ENCODE assay signal across 20 mouse cellular contexts in the genomic region with DNA sequence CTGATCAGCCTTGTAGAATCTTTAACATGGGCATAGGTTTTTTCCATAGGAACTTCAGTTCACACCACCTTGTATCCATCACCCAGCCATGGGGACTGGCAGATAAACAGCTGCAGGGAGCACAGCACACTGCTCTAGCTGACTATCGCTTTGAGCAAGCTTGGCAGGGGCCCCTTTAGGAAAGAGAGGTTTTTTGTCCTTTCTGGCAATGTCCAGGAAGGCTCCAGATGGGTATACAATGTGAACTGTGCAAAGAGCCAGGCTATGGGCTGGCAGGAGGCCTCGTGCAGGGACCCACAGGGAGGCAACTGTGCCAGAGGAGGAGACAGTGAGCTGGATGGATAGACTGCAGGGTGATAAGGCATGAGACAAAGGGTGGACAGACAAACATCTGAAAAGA.
A peak's percentile ranks its signal among the peaks of the same experiment; 100 is the strongest.
DNase-seq lines count a peak whose midpoint lies in the region; ATAC-seq and TF ChIP-seq lines count a peak whose summit lies in the region.
"Had no signal": no experiment of that assay in that cellular context is flagged by ENCODE, and none has a peak within 500 bp of the region (broad histone marks: within the 10 kb centered on the region; RNA-seq: fewer than 3 reads in every experiment).

No protein-coding gene starts in this region.

- H3K27ac ChIP-seq in cerebellum, adult 2 months (ENCODE audit: insufficient read depth, low read length): no peak overlapping the region
- H3K27ac ChIP-seq in hindbrain, embryonic 14.5 days: no peak overlapping the region
- no peak overlapping the region for H3K27ac ChIP-seq in hindbrain, embryonic 12.5 days
- no peak overlapping the region for H3K27ac ChIP-seq in midbrain, embryonic 15.5 days
- no peak overlapping the region for H3K27ac ChIP-seq in midbrain, embryonic 11.5 days (ENCODE audit: low read depth, low read length)
- no peak overlapping the region for H3K27ac ChIP-seq in intestine, postnatal 0 days (ENCODE audit: low read depth, low read length)
- H3K27ac ChIP-seq: intestine, embryonic 15.5 days; limb, embryonic 15.5 days; liver, embryonic 15.5 days; midbrain, embryonic 13.5 days had no signal

- H3K9ac ChIP-seq in hindbrain, embryonic 14.5 days: no peak overlapping the region
- no peak overlapping the region for H3K9ac ChIP-seq in hindbrain, embryonic 12.5 days
- H3K9ac ChIP-seq in midbrain, embryonic 15.5 days: no peak overlapping the region
- H3K9ac ChIP-seq in midbrain, embryonic 11.5 days (ENCODE audit: low read length): no peak overlapping the region
- H3K9ac ChIP-seq in intestine, postnatal 0 days (ENCODE audit: low read depth, low read length): no peak overlapping the region
- H3K9ac ChIP-seq: intestine, embryonic 15.5 days; limb, embryonic 15.5 days; liver, embryonic 15.5 days; midbrain, embryonic 13.5 days had no signal

- no peak overlapping the region for H3K4me3 ChIP-seq in cerebellum, adult 2 months (replicated peaks; ENCODE audit: insufficient read depth, low read depth, low read length)
- H3K4me3 ChIP-seq in hindbrain, embryonic 14.5 days (replicated peaks; ENCODE audit: low read length): no peak overlapping the region
- no peak overlapping the region for H3K4me3 ChIP-seq in hindbrain, embryonic 12.5 days
- H3K4me3 ChIP-seq in midbrain, embryonic 15.5 days: no peak overlapping the region
- H3K4me3 ChIP-seq in midbrain, embryonic 11.5 days (ENCODE audit: low read depth, low read length): no peak overlapping the region
- H3K4me3 ChIP-seq in intestine, postnatal 0 days (ENCODE audit: low read depth, low read length): no peak overlapping the region
- H3K4me3 ChIP-seq: intestine, embryonic 15.5 days; limb, embryonic 15.5 days; liver, embryonic 15.5 days; midbrain, embryonic 13.5 days had no signal

- H3K36me3 ChIP-seq in hindbrain, embryonic 14.5 days (replicated peaks; ENCODE audit: control insufficient read depth, insufficient read depth): no peaks in the 10 kb centered on the region
- no peaks in the 10 kb centered on the region for H3K36me3 ChIP-seq in hindbrain, embryonic 12.5 days
- H3K36me3 ChIP-seq in midbrain, embryonic 15.5 days (replicated peaks): no peaks in the 10 kb centered on the region
- H3K36me3 ChIP-seq in midbrain, embryonic 11.5 days (ENCODE audit: control insufficient read depth, insufficient read depth, low read length): no peaks in the 10 kb centered on the region
- no peaks in the 10 kb centered on the region for H3K36me3 ChIP-seq in intestine, postnatal 0 days (ENCODE audit: control insufficient read depth, insufficient read depth)
- H3K36me3 ChIP-seq: intestine, embryonic 15.5 days; limb, embryonic 15.5 days; liver, embryonic 15.5 days; midbrain, embryonic 13.5 days had no signal

- TF ChIP-seq CTCF in cerebellum, adult 2 months (IDR thresholded peaks at IDR 0.05; ENCODE audit: borderline replicate concordance, insufficient read depth, low read depth, low read length): no peak
- no peak for TF ChIP-seq CTCF in brain, embryonic 14.5 days (IDR thresholded peaks at IDR 0.05; ENCODE audit: borderline replicate concordance, extremely low read depth, insufficient read depth, insufficient read length)
- TF ChIP-seq CTCF in intestine, postnatal 0 days (IDR thresholded peaks at IDR 0.05; ENCODE audit: low read depth): no peak

- no peaks in the 10 kb centered on the region for H3K9me3 ChIP-seq in hindbrain, embryonic 14.5 days (ENCODE audit: control insufficient read depth, low read length)
- no peaks in the 10 kb centered on the region for H3K9me3 ChIP-seq in hindbrain, embryonic 12.5 days (replicated peaks)
- H3K9me3 ChIP-seq in midbrain, embryonic 15.5 days: no peaks in the 10 kb centered on the region
- H3K9me3 ChIP-seq in midbrain, embryonic 11.5 days (ENCODE audit: control insufficient read depth, low read length): no peaks in the 10 kb centered on the region
- H3K9me3 ChIP-seq in intestine, postnatal 0 days (ENCODE audit: control insufficient read depth): no peaks in the 10 kb centered on the region
- H3K9me3 ChIP-seq: intestine, embryonic 15.5 days; limb, embryonic 15.5 days; liver, embryonic 15.5 days; midbrain, embryonic 13.5 days had no signal

- no peak overlapping the region for H3K4me2 ChIP-seq in hindbrain, embryonic 14.5 days (replicated peaks)
- no peak overlapping the region for H3K4me2 ChIP-seq in hindbrain, embryonic 12.5 days (replicated peaks)
- no peak overlapping the region for H3K4me2 ChIP-seq in midbrain, embryonic 15.5 days
- H3K4me2 ChIP-seq in midbrain, embryonic 11.5 days: no peak overlapping the region
- H3K4me2 ChIP-seq in intestine, postnatal 0 days (replicated peaks; ENCODE audit: low read depth): no peak overlapping the region
- H3K4me2 ChIP-seq: intestine, embryonic 15.5 days; limb, embryonic 15.5 days; liver, embryonic 15.5 days; midbrain, embryonic 13.5 days had no signal

- no peaks in the 10 kb centered on the region for H3K27me3 ChIP-seq in cerebellum, adult 2 months (ENCODE audit: control insufficient read depth, insufficient read depth, low read length)
- no peaks in the 10 kb centered on the region for H3K27me3 ChIP-seq in hindbrain, embryonic 14.5 days (ENCODE audit: control insufficient read depth, insufficient read depth, low read length)
- no peaks in the 10 kb centered on the region for H3K27me3 ChIP-seq in hindbrain, embryonic 12.5 days
- no peaks in the 10 kb centered on the region for H3K27me3 ChIP-seq in midbrain, embryonic 15.5 days (replicated peaks)
- no peaks in the 10 kb centered on the region for H3K27me3 ChIP-seq in midbrain, embryonic 11.5 days (ENCODE audit: control insufficient read depth, insufficient read depth, low read length)
- no peaks in the 10 kb centered on the region for H3K27me3 ChIP-seq in intestine, postnatal 0 days (replicated peaks; ENCODE audit: control insufficient read depth, insufficient read depth, low read length)
- H3K27me3 ChIP-seq: intestine, embryonic 15.5 days; limb, embryonic 15.5 days; liver, embryonic 15.5 days; midbrain, embryonic 13.5 days had no signal

- H3K4me1 ChIP-seq in cerebellum, adult 2 months (ENCODE audit: control insufficient read depth, insufficient read depth, low read length): no peaks in the 10 kb centered on the region; the same call in 1 of the 2 replicates
- no peaks in the 10 kb centered on the region for H3K4me1 ChIP-seq in hindbrain, embryonic 14.5 days (replicated peaks; ENCODE audit: control insufficient read depth, insufficient read depth, low read length)
- H3K4me1 ChIP-seq in hindbrain, embryonic 12.5 days: no peaks in the 10 kb centered on the region
- no peaks in the 10 kb centered on the region for H3K4me1 ChIP-seq in midbrain, embryonic 15.5 days
- H3K4me1 ChIP-seq in midbrain, embryonic 11.5 days (ENCODE audit: control insufficient read depth, insufficient read depth, low read length): peaks cover 2% of the 10 kb centered on the region; the same call in 1 of the 2 replicates
- no peaks in the 10 kb centered on the region for H3K4me1 ChIP-seq in intestine, postnatal 0 days (replicated peaks; ENCODE audit: control insufficient read depth, insufficient read depth, low read length)
- H3K4me1 ChIP-seq: intestine, embryonic 15.5 days; limb, embryonic 15.5 days; liver, embryonic 15.5 days; midbrain, embryonic 13.5 days had no signal

- DNase-seq in cerebellum, adult 9-11 months: peak; percentile 2
- DNase-seq in cerebellum, adult 2 months: no peak
- DNase-seq in hindbrain, embryonic 14.5 days (ENCODE audit: low spot score): no peak
- DNase-seq in midbrain, embryonic 11.5 days (ENCODE audit: low spot score, missing footprints): no peak
- DNase-seq in brain, embryonic 14.5 days (ENCODE audit: low read depth): peak; percentile 72
- DNase-seq: adrenal gland, postnatal 10 days; cerebellum, adult 11 months; gastrocnemius, postnatal 14 days; heart, adult 18-20 months; heart, postnatal 36 days; kidney, postnatal 4 days; right cerebral cortex, adult 18-20 months; thymus, postnatal 36 days had no signal

- WGBS in cerebellum, adult 2 months: 3% methylated on average over 2 of the region's 2 CpGs
- WGBS in hindbrain, embryonic 14.5 days: 54% methylated on average over 2 of the region's 2 CpGs
- WGBS in hindbrain, embryonic 12.5 days: 60% methylated on average over 2 of the region's 2 CpGs
- whole genome bisulfite sequencing in midbrain, embryonic 15.5 days: 59% methylated on average over 2 of the region's 2 CpGs
- 74% methylated on average over 2 of the region's 2 CpGs for WGBS in midbrain, embryonic 11.5 days
- WGBS in intestine, postnatal 0 days: 45% methylated on average over 2 of the region's 2 CpGs

- TF ChIP-seq POLR2A in cerebellum, adult 2 months (IDR thresholded peaks at IDR 0.05; ENCODE audit: borderline replicate concordance, insufficient read depth, low read length): no peak
- no peak for TF ChIP-seq POLR2A in brain, embryonic 14.5 days (IDR thresholded peaks at IDR 0.05; ENCODE audit: borderline replicate concordance, extremely low read depth, insufficient read depth, insufficient read length, poor library complexity, severe bottlenecking)

- peak; percentile 55; the same call in 1 of the 2 replicates for ATAC-seq in hindbrain, embryonic 14.5 days (ENCODE audit: low FRiP score)
- no peak for ATAC-seq in hindbrain, embryonic 12.5 days (ENCODE audit: low FRiP score)
- ATAC-seq in midbrain, embryonic 15.5 days (replicated peaks): peak; percentile 67; the same call in 1 of the 2 replicates
- ATAC-seq in midbrain, embryonic 11.5 days (ENCODE audit: low FRiP score): no peak
- ATAC-seq in intestine, postnatal 0 days: no peak
- ATAC-seq: intestine, embryonic 15.5 days; midbrain, embryonic 13.5 days had no signal

Comparison
In these comparisons a context has a peak if more than half of its experiments do, and no peak if none do; other contexts are left out.
1. DNase-seq: peak in cerebellum, adult 9-11 months (single experiment) and brain, embryonic 14.5 days (single experiment); none in cerebellum, adult 2 months (0 of 2), hindbrain, embryonic 14.5 days (single experiment) and midbrain, embryonic 11.5 days (single experiment).
2. ATAC-seq: peak in hindbrain, embryonic 14.5 days (single experiment) and midbrain, embryonic 15.5 days (single experiment); none in hindbrain, embryonic 12.5 days (single experiment), midbrain, embryonic 11.5 days (single experiment) and intestine, postnatal 0 days (single experiment).